Mouse (Mus musculus): ENCODE measurements at regions not wholly inside any gene's neighbourhood (a gene's known extent, or its start where the extent isn't known, plus 50 kb on each side); places are given as distances from the start of the nearest gene placed in this dataset.

GRCm38 (mm10) chr7:137879296-137879695, 441.9 kb downstream of the Glrx3 start:
- DNase-seq (ENCODE audit: low spot score in 2 of 2) = no peak

GRCm38 (mm10) chr7:137882876-137883275, 445.5 kb downstream of the Glrx3 start:
- DNase-seq (ENCODE audit: low spot score in 2 of 2) = no peak

GRCm38 (mm10) chr7:137883701-137884100, 446.3 kb downstream of the Glrx3 start:
- no peak for DNase-seq (ENCODE audit: low spot score in 2 of 2)

DNA sequence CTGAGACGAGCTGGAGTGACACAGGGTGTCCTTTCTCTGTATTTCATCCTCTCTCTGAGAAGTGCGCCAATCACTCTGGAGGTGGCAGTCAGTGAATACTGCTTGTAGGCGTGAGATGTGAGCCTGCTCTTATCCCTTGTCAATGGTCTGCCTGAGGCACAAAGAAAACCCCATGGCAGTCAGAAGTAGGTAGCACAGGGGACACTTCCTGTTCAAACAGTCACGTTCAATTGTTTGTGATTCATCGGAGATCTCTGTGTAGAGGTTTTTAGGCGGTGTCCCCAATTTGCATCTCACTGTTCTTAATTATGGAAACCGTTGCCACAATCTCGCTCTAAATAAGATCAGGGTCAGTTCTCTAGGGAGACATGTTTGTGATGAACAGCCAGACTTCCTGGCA, 447.7 kb downstream of the Glrx3 start:
- no peak for DNase-seq (ENCODE audit: low spot score in 2 of 2)

DNA sequence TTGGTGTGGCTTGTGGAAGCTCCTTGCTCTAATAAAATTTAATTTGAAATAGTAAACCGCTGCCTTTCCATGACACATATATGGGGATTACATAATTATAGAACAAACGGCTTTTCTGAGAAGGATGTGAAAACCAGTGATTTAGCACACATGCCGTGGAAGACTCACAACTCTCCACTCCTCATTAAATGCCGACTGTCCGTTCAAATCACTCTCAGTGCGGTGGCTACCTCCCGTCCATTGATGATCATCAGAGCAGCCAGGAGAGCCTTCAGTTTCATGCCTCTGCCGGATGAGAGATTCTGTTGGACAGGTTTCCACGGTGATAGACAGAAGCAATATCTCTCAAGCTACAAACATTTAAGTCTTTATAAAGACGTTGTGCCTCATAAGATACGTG, 451.3 kb downstream of the Glrx3 start:
- no peak for DNase-seq (ENCODE audit: low spot score in 2 of 2)

- DNase-seq (ENCODE audit: low spot score in 2 of 2) = no peak
Measured at GRCm38 (mm10) chr7:137906424-137907060, 469.1 kb downstream of the Glrx3 start.

DNA sequence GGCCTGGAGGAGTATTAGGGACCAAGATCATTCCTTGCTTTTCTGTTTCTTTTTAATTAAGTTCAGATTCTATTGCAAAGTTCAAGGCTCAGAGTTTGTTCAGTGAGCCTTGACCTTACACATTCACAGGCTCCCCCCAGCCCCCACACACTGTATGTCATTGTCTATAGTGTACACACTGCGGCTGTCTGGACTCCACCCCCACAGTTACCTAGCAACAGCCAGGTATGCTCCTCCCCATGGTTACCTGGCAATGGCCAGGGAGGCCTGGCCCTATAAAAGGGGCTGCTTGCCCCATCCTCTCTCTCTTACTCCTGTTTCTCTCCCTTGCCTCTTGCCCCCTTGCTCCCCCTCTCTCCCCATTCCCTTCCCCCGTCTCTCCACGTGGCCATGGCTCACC, 472.0 kb downstream of the Glrx3 start:
- no peak for DNase-seq (ENCODE audit: low spot score in 2 of 2)

- DNase-seq (ENCODE audit: low spot score in 2 of 2) = no peak
Measured at GRCm38 (mm10) chr7:137913551-137914105, 476.2 kb downstream of the Glrx3 start.

- DNase-seq (ENCODE audit: low spot score in 2 of 2) = no peak
Measured at GRCm38 (mm10) chr7:137914506-137914905, 477.1 kb downstream of the Glrx3 start.

- DNase-seq (ENCODE audit: low spot score in 2 of 2) = no peak
Measured at GRCm38 (mm10) chr7:137916351-137916750, 478.9 kb downstream of the Glrx3 start.

DNA sequence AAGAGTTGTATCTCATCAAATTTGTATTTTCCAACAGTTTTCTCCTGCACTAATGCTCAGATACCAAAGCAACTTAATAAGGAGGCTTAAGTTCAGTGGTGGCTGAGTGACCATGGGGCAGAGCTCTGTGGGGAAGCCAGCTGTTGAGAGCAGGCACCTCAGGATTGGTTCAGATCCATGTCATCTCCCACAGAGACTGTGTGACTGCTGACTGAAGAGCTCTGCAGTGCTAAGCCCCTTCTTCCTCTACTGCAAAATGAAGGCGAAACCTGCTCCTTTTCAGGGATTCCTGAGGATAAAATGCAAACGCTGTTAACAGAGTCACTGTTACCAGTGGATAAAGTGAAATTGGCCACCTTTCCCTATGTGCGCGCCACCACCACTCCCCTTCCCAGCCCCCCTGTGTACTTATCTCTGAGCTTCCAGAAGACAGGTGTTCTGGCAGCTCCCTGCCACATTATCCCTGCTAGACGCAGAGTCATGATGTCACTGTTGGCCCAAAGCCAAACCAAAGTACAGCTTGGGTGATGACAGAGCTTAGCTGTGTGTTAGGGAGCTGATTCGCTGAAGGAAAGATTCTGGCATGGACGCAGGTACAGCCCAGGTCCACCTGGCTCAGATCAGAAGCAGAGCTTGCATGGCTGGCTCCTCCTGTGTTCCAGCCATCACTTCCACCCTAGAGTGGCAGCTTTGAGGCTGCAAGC, 472.9 kb downstream of the Tcerg1l start:
- DNase-seq (ENCODE audit: low spot score in 2 of 2) = peak in 1 of 2 experiments; percentile 54

DNA sequence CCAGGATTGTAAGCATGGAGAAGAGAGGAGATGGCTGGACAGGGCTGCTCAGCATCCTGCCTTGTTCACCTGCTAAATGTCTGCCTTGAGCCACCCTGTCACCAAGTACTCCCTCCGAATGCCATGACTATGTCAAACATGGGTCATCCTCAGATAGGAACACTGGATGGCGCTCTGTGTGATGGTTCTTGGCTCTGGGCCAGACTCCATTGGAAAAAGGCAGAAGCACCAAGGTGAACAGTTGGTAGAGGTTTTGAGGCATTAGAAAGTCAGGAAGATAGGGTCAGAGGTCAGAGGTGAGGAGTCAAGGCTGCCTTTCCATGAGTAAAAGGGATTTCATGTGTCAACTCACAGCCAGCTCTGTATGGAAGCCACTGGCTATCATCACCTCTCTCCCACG, 471.9 kb downstream of the Tcerg1l start:
- no peak for DNase-seq (ENCODE audit: low spot score in 2 of 2)

DNA sequence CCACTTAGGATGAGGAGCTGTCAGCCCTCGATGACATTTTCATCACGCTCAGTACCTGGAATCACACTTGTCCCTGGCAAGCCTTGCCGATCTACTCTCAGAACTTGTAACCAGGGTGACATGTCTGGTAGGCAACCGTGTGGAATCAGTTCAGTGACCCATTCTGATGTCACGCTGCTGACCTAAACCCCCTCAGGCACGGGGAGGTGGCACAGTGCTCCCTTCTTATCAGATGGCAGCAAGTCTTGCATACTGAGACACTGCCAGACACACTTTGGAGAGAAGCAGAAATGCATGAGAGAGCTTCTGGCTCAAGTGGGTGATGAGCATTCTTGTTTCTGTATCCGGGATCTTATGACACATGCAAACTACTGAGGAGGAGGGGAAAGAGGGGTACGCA, 470.2 kb downstream of the Tcerg1l start:
- DNase-seq (ENCODE audit: low spot score in 2 of 2) = no peak

DNA sequence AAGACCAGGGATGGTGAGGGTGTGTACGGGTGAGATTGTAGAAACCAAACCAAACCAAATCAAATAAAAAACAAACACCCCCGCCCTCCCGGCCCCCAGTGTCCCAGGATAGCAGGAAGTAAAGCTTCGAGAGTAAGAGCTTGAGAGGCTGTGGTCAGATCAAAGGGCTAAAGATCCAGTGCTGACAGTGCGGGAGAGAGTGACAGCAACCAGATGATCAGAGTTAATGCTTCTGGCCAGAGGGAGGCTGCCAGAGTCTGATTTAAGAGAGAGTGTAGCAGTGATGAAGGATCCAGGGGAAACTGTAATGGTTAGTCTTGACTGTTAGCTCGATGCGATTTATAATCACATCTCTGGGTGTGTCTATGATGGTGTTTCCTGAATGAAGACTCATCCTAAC, 467.3 kb downstream of the Tcerg1l start:
- no peak for DNase-seq (ENCODE audit: low spot score in 2 of 2)

DNA sequence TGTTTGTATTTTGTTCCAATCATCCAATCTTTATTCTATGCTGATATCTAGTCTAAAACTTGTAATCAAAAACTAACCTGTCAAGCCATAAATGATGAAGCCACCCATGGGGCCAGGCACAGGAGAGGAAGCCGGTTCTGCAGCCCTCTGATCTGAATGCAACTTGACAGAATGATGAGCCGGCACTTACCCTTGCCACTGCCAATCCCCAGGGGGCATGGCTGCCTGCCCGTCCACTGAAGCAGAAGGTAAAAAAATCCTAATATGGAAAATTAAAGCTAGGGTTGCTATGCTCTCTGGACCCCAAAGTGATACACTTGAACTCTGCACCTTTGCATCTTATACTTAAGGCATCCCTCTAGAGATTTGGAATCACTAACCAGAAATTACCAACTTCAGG, 461.6 kb downstream of the Tcerg1l start:
- DNase-seq (ENCODE audit: low spot score in 2 of 2) = no peak

DNA sequence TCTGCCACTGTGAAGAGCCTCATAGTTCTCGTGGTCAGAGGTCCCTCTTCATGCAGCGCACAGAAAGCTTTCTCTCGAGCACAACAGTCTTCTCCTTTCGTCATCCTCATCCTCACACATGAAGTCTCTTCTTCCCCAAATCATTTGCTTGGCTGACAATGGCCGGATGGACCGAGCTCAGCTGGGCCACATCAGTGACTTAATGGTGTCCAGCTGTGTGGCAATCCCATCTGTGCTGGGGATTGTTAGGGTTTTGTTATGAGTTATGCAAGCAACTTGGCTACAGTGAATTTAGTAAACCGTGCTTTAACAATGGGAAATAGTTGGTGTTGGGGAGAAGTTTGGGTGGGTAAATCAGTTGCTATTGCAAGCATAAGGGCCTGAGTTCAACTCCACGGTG, 458.4 kb downstream of the Tcerg1l start:
- no peak for DNase-seq (ENCODE audit: low spot score in 2 of 2)

DNA sequence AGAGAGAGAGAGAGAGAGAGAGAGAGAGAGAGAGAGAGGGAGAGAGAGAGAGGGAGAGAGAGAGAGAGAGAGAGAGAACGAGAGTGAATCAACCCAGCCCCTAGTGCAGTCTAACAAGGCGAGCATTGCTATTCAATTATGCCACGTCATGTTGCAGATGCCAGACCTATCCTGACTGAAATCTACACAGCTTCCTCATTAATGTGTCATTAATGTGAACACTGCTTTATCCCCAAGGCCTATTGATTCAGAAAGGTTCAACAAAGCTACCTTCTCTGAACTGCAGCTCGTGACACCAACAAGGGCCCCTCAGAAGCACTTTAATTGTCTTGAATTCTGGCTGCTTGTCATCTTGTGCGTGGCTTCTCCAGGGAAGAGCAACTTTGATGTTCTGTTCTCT, 457.4 kb downstream of the Tcerg1l start:
- DNase-seq (ENCODE audit: low spot score in 2 of 2) = no peak

- DNase-seq (ENCODE audit: low spot score in 2 of 2) = no peak
Measured at GRCm38 (mm10) chr7:137944991-137945390, 452.5 kb downstream of the Tcerg1l start.

GRCm38 (mm10) chr7:137947424-137947823, 450.1 kb downstream of the Tcerg1l start:
- no peak for DNase-seq (ENCODE audit: low spot score in 2 of 2)

GRCm38 (mm10) chr7:137957354-137957753, 440.2 kb downstream of the Tcerg1l start:
- DNase-seq (ENCODE audit: low spot score in 2 of 2) = no peak

- no peak for DNase-seq (ENCODE audit: low spot score in 2 of 2)
Measured at GRCm38 (mm10) chr7:137957848-137958247, 439.7 kb downstream of the Tcerg1l start.

GRCm38 (mm10) chr7:137963470-137964095, 433.9 kb downstream of the Tcerg1l start:
- peak; percentile 7 to 24 for DNase-seq (ENCODE audit: low spot score in 2 of 2)

DNA sequence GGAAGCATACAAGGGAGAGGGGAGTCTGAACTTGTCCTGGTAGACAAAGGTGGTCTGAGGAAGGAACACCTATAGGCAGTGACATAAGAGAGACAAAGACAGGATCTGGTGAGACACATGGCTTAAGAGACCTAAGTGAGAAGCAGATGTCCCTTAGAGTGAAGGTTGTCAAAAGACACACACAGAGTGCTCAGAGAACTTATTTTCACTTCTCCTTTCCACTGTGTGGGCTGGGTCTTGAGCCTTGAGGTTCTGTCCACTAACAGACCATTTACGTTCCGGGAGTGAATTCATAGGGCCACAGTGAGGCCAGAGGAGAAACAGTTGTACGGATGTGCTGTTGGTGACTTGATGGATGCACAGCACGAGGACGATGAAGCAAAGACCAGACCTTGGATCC, 422.8 kb downstream of the Tcerg1l start:
- no peak for DNase-seq (ENCODE audit: low spot score in 2 of 2)

Measured in left cerebral cortex, adult 9 months (tissue).